In the genomic region with DNA sequence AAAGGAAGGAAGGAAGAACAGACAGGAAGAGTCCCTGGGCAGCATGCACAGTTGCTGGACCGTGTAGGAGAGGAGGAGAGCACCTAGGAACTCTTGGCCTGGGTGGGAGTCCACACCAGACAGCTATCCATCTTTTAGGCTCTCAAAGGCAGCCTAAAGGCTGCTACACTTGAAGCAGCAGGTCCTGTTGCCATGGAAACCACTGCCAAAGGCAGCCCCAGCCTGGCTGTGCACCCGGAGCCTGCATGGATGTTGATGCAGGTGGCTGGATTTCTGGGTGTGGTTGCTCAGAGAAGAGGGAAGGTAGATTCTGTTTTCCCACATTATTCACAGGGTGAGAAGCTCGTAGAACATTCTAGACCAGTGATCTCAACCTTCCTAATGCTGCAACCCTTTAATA, we compare ENCODE assay signal across 8 mouse cellular contexts. TPM values are rescaled to one million over a fixed set of nuclear protein-coding genes. Genes with fewer than 3 reads are reported as not detected.
A peak's percentile ranks its signal among the peaks of the same experiment; 100 is the strongest.
DNase-seq lines count a peak whose midpoint lies in the region; ATAC-seq lines count a peak whose summit lies in the region.

No protein-coding gene starts in this region.

- DNase-seq in cerebellum, adult 11 months = peak; percentile 20
- DNase-seq in cerebellum, adult 8-10 months = no peak
- DNase-seq in frontal cortex, postnatal 36 days (ENCODE audit: low spot score in 2 of 2) = peak; percentile 50 to 78
- DNase-seq in left cerebral cortex, postnatal 36 days (ENCODE audit: low spot score in 2 of 2) = peak; percentile 59 to 64
- peak; percentile 87 to 92 for DNase-seq in right cerebral cortex, postnatal 10 days (ENCODE audit: low spot score in 2 of 2)
- DNase-seq in T-cell, adult 2 months (ENCODE audit: low spot score) = no peak
- no peak for DNase-seq in heart, postnatal 25 days (ENCODE audit: low spot score)

- intact Hi-C loops in left cerebral cortex, postnatal 36 days (cut with DNase I) = no loop called here
- intact Hi-C loops in heart, postnatal 25 days (cut with DNase I) = no loop called here

- ATAC-seq in megakaryocyte progenitor cell, adult 5-6 weeks (replicated peaks; ENCODE audit: poor library complexity) = no peak

RNA-seq across cellular contexts. Expression of a gene that starts 27.8 kb away (rescaled TPM):
- total RNA-seq in left cerebral cortex, postnatal 36 days (2021) = 10 to 100 TPM; 43.0 to 51.2 TPM
- 10 to 100 TPM; 28.6 to 37.1 TPM for total RNA-seq in heart, postnatal 25 days (2021)
- total RNA-seq in megakaryocyte progenitor cell, adult 5-6 weeks (2015) = 2.0 and 2.3 TPM in 2 replicates
- 2.6 and 3.2 TPM in 2 replicates for total RNA-seq in megakaryocyte progenitor cell, adult 5-6 weeks (2017)

RNA-seq across cellular contexts. Expression of a gene that starts 43.3 kb away (rescaled TPM):
- total RNA-seq in left cerebral cortex, postnatal 36 days (2021) = not detected
- under 1 TPM; 0.39 to 0.64 TPM for total RNA-seq in heart, postnatal 25 days (2021)
- total RNA-seq in megakaryocyte progenitor cell, adult 5-6 weeks (2015) = not detected in 2 replicates
- total RNA-seq in megakaryocyte progenitor cell, adult 5-6 weeks (2017) = not detected in 2 replicates

RNA-seq across cellular contexts. Expression of a gene that starts 46.3 kb away (rescaled TPM):
- total RNA-seq in left cerebral cortex, postnatal 36 days (2021) = 1 to 10 TPM; 2.2 to 4.1 TPM
- under 1 TPM; 0.08 to 0.22 TPM for total RNA-seq in heart, postnatal 25 days (2021)
- total RNA-seq in megakaryocyte progenitor cell, adult 5-6 weeks (2015) = not detected in 2 replicates
- total RNA-seq in megakaryocyte progenitor cell, adult 5-6 weeks (2017) = not detected in 2 replicates

Comparison
In these comparisons a context has a peak if more than half of its experiments do, and no peak if none do; other contexts are left out.
1. DNase-seq: peak in cerebellum, adult 11 months (single experiment), frontal cortex, postnatal 36 days (2 of 2), left cerebral cortex, postnatal 36 days (2 of 2) and right cerebral cortex, postnatal 10 days (2 of 2); none in cerebellum, adult 8-10 months (single experiment), T-cell, adult 2 months (single experiment) and heart, postnatal 25 days (single experiment).
2. RNA of a gene that starts 27.8 kb away (total RNA-seq): 43.0 to 51.2 TPM in left cerebral cortex, postnatal 36 days and 28.6 to 37.1 TPM in heart, postnatal 25 days; 2.0 to 3.2 TPM in megakaryocyte progenitor cell, adult 5-6 weeks; every median in the first group is over 4 times any median in the second.